Mouse (Mus musculus): ENCODE measurements at regions not wholly inside any gene's neighbourhood (a gene's known extent, or its start where the extent isn't known, plus 50 kb on each side); places are given as distances from the start of the nearest gene placed in this dataset.
"Not testable (repeated sequence)": the region's sequence is repeated elsewhere in the genome, so short reads cannot be mapped to it uniquely, and the experiment has no call there.

DNA sequence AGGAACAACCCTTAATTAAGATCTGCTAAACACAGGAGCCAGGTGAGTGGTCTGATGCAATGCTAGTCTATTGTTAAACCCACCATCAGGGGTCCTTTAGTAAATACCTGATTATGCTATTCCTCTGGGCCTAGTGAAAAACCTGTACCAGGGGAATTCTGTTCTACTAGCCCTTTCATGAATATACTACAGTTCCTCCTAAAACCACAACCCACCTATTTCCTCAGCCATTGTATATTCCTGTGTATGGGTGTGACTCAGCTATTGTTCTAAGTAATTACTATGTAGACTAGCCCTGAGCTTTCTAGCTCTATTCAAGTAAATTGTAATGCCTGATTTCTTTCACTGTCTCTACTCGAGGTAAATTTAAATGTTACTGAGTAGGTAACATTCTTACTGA, 57.0 kb upstream of the Egfem1 start:
- not testable (repeated sequence) for H3K4me3 ChIP-seq; H3K9ac ChIP-seq (replicated peaks); H3K4me1 ChIP-seq; H3K36me3 ChIP-seq; ATAC-seq (replicated peaks); H3K27me3 ChIP-seq; H3K4me2 ChIP-seq (replicated peaks); H3K9me3 ChIP-seq; H3K27ac ChIP-seq (replicated peaks)
- WGBS: 46% methylated on average over 1 of the region's 1 CpGs

DNA sequence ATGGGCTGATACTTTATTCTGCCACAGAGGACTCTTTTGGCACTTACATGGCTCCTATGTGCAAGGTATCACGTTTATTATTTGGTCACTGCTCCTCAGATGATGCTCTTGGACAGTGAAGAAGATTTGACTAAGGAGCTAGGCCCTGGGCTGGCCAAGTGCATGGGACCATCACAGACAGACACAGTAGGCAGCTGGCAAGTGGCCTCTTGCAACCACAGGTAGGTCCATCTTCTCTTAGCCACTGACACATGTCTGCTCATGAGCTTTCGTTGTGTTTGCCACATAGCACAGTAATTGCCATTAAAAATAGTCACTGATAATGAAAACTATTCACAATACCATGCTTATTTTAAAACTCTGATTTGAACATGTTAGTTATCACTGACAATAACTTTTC, 54.1 kb upstream of the Egfem1 start:
- Histone ChIP-seq H3K4me2 (replicated peaks) (no peak overlapping the region), H3K27ac (replicated peaks) (no peak overlapping the region), H3K27me3 (no peaks in the 10 kb centered on the region), H3K9me3 (no peaks in the 10 kb centered on the region), H3K36me3 (no peaks in the 10 kb centered on the region), H3K4me1 (no peaks in the 10 kb centered on the region), H3K4me3 (no peak overlapping the region), H3K9ac (replicated peaks) (no peak overlapping the region)
- no peak for ATAC-seq (replicated peaks)
- WGBS: 86% methylated on average over 2 of the region's 2 CpGs

- Histone ChIP-seq H3K27ac (replicated peaks) (no peak overlapping the region), H3K27me3 (no peaks in the 10 kb centered on the region), H3K4me3 (no peak overlapping the region), H3K36me3 (no peaks in the 10 kb centered on the region), H3K4me2 (replicated peaks) (no peak overlapping the region), H3K9me3 (no peaks in the 10 kb centered on the region), H3K4me1 (no peaks in the 10 kb centered on the region), H3K9ac (replicated peaks) (no peak overlapping the region)
- 26% methylated on average over 7 of the region's 7 CpGs for WGBS
- ATAC-seq (replicated peaks): peak; percentile 63
These were observed 51.0 kb upstream of the Egfem1 start for GRCm38 (mm10) chr3:29030791-29031190.

DNA sequence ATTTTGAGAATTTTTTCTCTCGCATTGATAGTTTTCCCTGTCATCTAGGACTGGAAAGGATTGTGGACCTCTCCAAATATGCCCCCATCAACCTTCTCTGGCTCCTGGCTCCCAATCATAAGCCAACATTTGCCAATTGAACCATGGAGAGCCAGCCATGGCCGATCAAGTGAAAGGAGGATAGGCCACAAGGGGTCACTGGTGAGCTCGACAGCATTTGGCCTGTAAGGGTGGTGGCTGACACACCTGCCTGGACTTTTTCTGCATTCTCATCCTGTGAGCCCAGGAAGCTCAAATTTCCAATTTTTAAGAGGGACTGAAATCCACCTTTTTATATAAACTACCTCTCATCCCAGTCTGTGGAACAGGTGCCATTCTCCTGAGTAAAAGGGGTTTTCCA, 50.0 kb upstream of the Egfem1 start:
- Histone ChIP-seq H3K27me3 (no peaks in the 10 kb centered on the region), H3K4me1 (no peaks in the 10 kb centered on the region), H3K4me2 (replicated peaks) (no peak overlapping the region), H3K27ac (replicated peaks) (no peak overlapping the region), H3K9ac (replicated peaks) (no peak overlapping the region), H3K36me3 (no peaks in the 10 kb centered on the region), H3K9me3 (no peaks in the 10 kb centered on the region), H3K4me3 (no peak overlapping the region)
- no peak for ATAC-seq (replicated peaks)
- 46% methylated on average over 3 of the region's 3 CpGs for WGBS

Measured in forebrain, embryonic 15.5 days (tissue).